Mouse (Mus musculus) thymus, adult 2 months (tissue): ENCODE results near the gene Ift27.

ENCODE experiments used
- CTCF ChIP-seq: fragments of 200-500 bp; IDR thresholded peaks from 2 replicates; pipeline ENCODE4 v1.5.1; 2012; ENCODE audit warnings: mild to moderate bottlenecking, control low read depth, low read length, moderate library complexity, borderline replicate concordance; ENCODE audit not compliant: control insufficient read depth, poor library complexity, insufficient read depth; ENCODE audit errors: extremely low read depth
- POLR2A ChIP-seq: fragments of 200-500 bp; IDR thresholded peaks from 2 replicates; pipeline ENCODE4 v1.6.1; 2012; ENCODE audit warnings: mild to moderate bottlenecking, low read length, control low read depth, moderate library complexity; ENCODE audit not compliant: control insufficient read depth, poor library complexity, insufficient read depth; ENCODE audit errors: extremely low read depth

GRCm38 (mm10) chr15:78119704-78120103, 54.2 kb downstream of the Ift27 start, which contains the start of gene Cacng2:
- TF ChIP-seq CTCF = no peak
- TF ChIP-seq POLR2A = no peak
